Mouse (Mus musculus): ENCODE data around the gene Dpp6.

DNA sequence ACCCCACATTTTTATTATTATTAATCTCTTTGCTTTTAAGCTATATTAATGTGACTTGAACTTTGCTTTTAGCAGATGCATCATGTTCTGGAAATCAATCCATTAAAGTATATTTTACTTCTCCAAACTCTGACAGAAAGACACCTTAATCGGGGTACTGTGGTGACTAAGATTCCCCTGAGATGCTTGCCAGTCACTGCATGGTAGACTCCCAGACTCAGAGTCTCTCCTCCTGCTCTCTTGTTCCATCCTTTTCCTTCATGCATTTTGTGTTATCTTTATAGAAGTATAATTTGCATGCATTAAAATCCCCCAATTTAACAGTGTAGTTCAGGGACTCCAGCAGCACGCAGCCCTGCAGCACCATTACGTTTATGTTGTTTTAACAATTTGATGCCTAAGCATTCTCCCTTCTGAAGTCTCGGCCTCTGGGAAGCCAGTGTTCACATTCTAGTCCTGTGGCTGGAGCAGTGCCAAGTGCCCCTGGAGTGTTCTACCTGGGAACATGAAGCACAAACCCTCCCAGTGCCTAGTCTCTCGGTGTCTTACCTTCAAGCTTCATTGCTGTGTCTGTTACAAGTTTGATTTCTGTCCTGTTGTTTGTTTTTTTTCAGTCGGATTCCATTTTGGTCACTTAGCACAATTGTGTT, 153.1 kb downstream of the Dpp6 start:
- TF ChIP-seq CTCF (IDR thresholded peaks at IDR 0.05; ENCODE audit: low read depth, low read length) (no peak), TAL1 (conservative IDR thresholded peaks at IDR 0.05; ENCODE audit: low read depth, low read length) (no peak), GATA1 (IDR thresholded peaks at IDR 0.05; ENCODE audit: borderline replicate concordance, low read length) (no peak), POLR2AphosphoS5 (IDR thresholded peaks at IDR 0.05; ENCODE audit: insufficient replicate concordance, low read depth, low read length) (no peak)

Measured in G1E (cell line).